Mouse (Mus musculus): Measurements from ENCODE around the gene Dlx2.

Gene Dlx2

GRCm38 (mm10) chr2:71534242-71535052 lies 12.1 kb downstream of the Dlx2 start:
- DNase-seq, result no peak

GRCm38 (mm10) chr2:71533094-71533493 lies 13.5 kb downstream of the Dlx2 start:
- no peak for DNase-seq

- DNase-seq, result no peak
Measured at GRCm38 (mm10) chr2:71531990-71532970, 14.3 kb downstream of the Dlx2 start.

GRCm38 (mm10) chr2:71531124-71531590 lies 15.4 kb downstream of the Dlx2 start:
- DNase-seq, result no peak

- no peak for DNase-seq
Measured at GRCm38 (mm10) chr2:71530391-71531123, 16.0 kb downstream of the Dlx2 start.

GRCm38 (mm10) chr2:71529511-71530351 lies 16.8 kb downstream of the Dlx2 start:
- DNase-seq, result peak; percentile 53

- DNase-seq, result no peak
Measured at GRCm38 (mm10) chr2:71528714-71529510, 17.6 kb downstream of the Dlx2 start.

- no peak for DNase-seq
Measured at GRCm38 (mm10) chr2:71528014-71528713, 18.4 kb downstream of the Dlx2 start, which contains the start of gene Dlx1. Gene Dlx1 (plus strand): TSS chr2:71528113.

GRCm38 (mm10) chr2:71527323-71528013 lies 19.1 kb downstream of the Dlx2 start:
- no peak for DNase-seq

- no peak for DNase-seq
Measured at GRCm38 (mm10) chr2:71526595-71527322, 19.8 kb downstream of the Dlx2 start.

GRCm38 (mm10) chr2:71524763-71525162 lies 21.8 kb downstream of the Dlx2 start:
- no peak for DNase-seq

GRCm38 (mm10) chr2:71523431-71523830 lies 23.1 kb downstream of the Dlx2 start:
- no peak for DNase-seq

GRCm38 (mm10) chr2:71522871-71523270 lies 23.7 kb downstream of the Dlx2 start:
- DNase-seq, result no peak

GRCm38 (mm10) chr2:71517466-71518099 lies 29.0 kb downstream of the Dlx2 start:
- DNase-seq, result no peak

- DNase-seq, result no peak
Measured at GRCm38 (mm10) chr2:71516995-71517394, 29.6 kb downstream of the Dlx2 start.

- no peak for DNase-seq
Measured at GRCm38 (mm10) chr2:71512326-71512725, 34.2 kb downstream of the Dlx2 start.

GRCm38 (mm10) chr2:71511209-71511608 lies 35.3 kb downstream of the Dlx2 start:
- DNase-seq, result no peak

GRCm38 (mm10) chr2:71504852-71505251 lies 41.7 kb downstream of the Dlx2 start:
- no peak for DNase-seq
